Mouse (Mus musculus): ENCODE measurements at regions not wholly inside any gene's neighbourhood (a gene's known extent, or its start where the extent isn't known, plus 50 kb on each side); places are given as distances from the start of the nearest gene placed in this dataset.

DNA sequence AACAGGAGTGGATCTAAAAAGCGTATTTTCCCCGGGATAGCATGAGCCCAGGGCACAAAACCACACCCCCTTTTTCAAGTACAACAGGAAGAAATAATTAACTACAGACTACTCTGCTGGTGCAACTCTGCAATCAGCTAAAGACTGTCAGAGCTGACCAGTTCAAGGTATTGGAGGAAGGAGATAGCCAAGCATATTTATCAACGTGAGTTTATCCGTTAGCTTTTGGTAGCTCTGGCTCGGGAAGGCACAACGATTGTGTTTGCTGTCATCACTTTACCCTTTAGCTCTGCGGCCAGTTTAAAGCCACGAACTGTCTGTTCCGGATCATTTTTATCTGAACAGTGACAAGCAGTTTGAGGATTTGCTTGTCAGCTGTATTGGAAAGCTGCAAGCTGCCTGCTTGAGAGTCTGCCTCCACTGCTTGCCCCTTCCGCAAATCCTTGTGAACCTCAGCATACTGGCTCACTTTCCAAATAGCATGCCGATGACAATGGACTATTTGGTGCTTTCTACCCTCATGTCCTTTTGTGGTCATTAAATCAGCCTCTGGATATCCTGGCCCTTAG lies 122.4 kb upstream of the Plcb4 start:
- TF ChIP-seq POLR2A (IDR thresholded peaks at IDR 0.05; ENCODE audit: insufficient read depth, low read depth, low read length) (no peak), CTCF (IDR thresholded peaks at IDR 0.05) (no peak)

Measured in heart, adult 2 months (tissue).